Mouse (Mus musculus): ENCODE results near the gene Slc7a11. TPM values are rescaled to one million over a fixed set of nuclear protein-coding genes. Genes with fewer than 3 reads are reported as not detected.

Slc7a11 gene
- polyA plus RNA-seq, 1 experiment, result 0.36 TPM

DNA sequence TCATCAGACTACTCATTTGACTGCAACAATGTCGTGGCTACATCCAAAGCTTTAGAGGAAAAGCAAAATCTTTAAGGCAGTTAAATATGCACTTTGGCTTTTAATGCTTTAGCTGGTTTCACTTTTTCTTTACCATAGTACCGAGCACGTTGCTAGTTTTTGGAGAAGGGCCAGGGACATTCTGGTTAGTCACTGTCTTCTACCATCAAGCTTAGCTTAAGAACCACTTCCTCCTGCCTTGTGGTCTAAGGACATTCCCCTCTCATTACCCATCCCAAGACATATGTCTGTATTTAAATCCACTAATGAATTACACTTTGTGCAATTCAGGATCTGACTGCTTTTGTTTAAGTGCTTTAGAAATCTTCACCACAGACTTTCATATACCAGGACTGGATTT is 410.1 kb downstream of the Slc7a11 start:
- DNase-seq (ENCODE audit: low read depth, low spot score), result peak; percentile 29
- WGBS, result 13% methylated on average over 3 of the region's 3 CpGs

DNA sequence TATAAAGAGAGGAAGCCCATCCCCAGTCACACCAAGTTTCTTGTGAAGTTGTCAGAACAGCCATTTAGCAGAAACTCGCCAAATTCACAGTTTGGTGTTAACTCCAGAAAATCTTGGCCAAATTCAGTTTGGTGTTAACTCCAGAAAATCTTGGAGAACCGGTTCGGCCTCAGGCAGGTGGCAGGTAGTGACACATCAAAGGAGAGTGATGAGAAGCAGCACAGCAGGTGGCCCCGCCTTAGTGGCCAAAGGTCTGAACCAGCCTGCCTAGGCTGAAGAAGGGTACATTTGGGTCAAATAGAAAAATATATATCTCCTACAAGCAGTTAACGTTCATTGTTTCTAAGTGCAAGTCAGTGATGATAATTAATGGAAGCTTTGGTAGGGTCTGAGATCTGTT is 417.4 kb downstream of the Slc7a11 start:
- peak; percentile 46 for DNase-seq (ENCODE audit: low read depth, low spot score)

DNA sequence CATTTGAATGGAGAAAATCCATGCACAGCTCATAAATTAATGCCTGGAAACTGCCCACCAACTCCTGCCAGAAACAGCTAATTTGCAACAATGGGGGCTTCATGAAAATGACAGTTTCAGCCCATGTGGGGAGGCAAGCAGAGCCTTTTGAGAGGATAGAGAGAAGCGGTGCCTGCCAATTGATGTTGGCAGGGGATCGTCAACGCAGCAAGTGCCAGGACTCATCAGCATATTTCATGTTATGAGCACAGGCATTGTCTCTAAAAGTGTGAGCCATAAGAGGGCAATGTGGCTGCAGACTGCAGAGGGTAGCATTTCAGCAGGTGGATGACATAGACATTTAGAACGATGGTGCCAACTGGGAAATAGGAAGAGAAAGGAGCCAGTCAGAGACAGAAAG is 429.0 kb downstream of the Slc7a11 start:
- 85% methylated on average over 4 of the region's 4 CpGs for WGBS
- no peak for DNase-seq (ENCODE audit: low read depth, low spot score)

More for the DNA sequence above, 417.4 kb downstream of the Slc7a11 start:
- 22% methylated on average over 5 of the region's 5 CpGs for WGBS

DNA sequence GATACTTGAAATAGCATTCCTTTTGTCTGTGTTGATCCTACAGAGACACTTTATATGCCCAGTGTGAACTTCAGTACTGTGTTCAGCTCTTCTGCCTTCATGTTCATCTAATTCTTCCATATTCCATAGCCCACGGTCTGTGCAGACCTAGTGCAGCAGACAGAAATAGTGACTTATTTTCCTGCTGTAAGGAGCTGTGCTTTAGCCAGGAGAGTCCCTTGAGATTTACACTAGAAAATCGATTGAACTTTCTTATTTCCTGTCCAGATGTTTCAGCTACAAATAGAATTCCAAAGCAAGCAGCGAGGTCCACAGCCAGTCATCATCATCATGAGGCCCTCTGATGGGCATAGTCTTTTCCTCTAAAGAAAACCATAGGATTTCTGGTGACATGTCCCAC is 431.4 kb downstream of the Slc7a11 start:
- no peak for DNase-seq (ENCODE audit: low read depth, low spot score)
- 53% methylated on average over 3 of the region's 3 CpGs for WGBS

DNA sequence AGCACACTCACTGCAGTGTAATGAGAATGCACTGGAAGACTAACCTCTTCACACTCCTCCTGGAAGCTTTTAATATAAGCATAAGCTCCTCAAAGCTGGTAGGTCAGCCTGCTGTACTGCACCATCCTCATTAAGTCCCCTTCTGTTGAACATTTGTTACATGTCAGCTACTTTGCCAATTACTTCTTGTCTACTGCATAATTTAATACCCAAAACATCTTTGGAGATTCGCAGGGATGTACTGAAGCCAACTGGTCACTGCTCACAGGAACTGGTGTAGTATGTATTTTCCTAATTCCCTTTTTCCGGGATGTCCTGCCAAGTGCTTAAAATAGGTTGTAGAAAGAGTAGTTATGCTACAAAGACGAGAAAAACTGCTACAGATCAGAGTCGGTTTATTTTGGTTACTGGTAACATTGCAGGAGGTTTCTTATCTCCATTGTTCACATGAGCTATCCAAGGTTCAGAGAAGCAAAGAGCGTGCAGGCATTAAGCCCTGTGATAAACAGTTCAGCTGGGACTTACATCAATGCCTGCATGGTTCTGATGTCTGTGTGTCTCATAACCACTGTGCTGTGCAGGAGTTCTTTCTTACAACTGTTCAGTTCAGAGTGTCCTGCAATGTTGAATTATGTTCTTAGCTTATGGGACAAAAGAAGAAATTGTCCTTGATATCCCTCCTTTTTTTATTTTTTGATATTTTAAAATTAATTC is 439.3 kb downstream of the Slc7a11 start:
- no peak for DNase-seq (ENCODE audit: low read depth, low spot score)
- 55% methylated on average over 5 of the region's 5 CpGs for WGBS

DNA sequence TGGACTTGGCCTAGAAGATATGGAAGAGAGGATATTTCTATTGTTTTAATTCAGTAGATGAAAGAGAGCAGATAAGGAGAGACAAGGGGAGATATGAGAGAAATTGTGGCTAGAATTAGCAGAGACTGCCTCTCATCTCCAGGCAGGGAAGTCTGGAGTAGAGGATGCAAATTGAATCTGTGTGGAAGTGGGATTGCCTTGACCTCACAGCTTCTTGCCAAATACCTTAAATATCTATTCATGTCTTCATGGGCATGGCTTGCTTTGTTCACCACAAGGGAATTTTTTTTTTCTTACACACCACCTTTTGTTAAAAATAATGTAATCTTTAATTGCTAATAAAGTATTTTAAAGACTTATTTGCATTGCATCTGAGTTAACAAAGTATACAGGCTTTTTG is 441.3 kb downstream of the Slc7a11 start:
- DNase-seq (ENCODE audit: low read depth, low spot score), result no peak

DNA sequence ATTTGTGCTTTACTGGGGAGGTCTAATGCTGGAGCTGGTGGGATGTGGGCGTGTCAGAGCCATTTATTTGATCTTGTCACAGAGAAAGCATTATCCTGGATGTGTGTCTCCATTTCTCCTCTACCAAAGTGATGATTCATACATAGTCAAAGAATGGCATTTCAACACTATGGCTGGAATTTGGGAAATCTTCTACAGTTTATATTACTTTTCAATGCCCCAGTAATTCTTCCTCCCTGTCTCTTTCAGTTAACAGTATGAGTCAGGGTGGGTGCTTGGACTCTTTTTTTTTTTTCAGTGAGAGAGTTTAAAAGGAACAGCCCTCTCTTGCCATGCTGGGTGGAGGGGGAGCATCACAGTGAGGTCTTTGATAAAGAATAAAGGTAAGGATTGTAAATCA is 441.8 kb downstream of the Slc7a11 start:
- 67% methylated on average over 1 of the region's 1 CpGs for WGBS
- no peak for DNase-seq (ENCODE audit: low read depth, low spot score)

DNA sequence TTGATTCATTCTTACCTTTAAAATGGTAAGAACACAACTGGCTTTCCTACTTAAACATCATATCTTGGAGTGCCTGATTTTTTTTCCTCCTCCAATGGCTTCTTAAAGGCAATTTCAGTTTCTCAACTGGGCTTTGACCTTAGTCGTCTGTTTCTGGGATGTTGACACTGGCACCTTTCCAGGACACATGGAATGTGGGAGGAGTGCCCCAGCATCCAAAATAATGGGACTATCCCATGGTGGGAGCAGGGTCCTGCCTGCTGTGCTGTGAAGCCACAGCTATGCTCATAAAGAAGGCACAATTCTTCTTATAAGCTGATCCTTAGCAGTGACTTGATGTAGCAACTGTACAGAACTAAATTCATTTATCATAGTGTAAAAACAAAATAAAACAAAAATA is 450.5 kb downstream of the Slc7a11 start:
- 8% methylated on average over 1 of the region's 1 CpGs for WGBS
- no peak for DNase-seq (ENCODE audit: low read depth, low spot score)

DNA sequence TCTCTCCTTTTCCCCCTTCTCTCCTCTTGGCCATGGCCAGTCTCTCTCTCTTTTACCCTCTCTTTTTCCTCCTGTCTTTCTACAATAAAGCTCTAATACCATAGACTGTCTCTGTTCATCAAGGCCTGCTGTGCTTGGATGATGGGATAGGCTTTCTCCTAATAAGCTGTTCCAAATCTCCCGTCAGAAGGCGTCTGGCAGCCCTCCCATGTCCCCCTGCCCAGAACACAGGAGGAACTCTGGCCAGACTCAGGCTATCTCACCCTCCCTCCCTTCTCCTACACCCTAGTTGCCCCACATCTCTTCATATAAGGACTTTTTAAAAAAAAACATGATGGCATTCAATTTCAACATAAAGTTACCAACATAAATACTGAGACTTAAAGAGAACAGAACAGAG is 456.2 kb downstream of the Slc7a11 start:
- DNase-seq (ENCODE audit: low read depth, low spot score), result no peak
- 92% methylated on average over 2 of the region's 2 CpGs for WGBS

DNA sequence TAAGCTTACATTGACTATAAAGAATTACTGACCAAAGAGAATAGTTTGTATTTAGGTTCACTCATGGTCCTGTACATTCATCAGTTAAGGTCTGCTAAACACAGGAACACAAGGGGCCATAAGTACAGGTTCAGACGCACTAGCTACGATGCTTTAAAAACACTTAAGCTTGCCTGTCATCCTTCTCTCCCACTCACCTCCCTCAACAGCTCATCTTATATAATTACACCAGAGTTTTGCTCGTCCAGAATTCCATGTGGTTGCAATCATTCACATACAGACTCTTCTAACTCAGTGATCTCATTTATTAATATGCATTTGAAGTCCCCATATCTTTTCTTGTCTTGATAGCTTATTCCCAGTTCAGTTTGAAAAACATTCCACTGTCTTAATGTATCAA is 458.6 kb downstream of the Slc7a11 start:
- no peak for DNase-seq (ENCODE audit: low read depth, low spot score)
- 82% methylated on average over 3 of the region's 3 CpGs for whole genome bisulfite sequencing

DNA sequence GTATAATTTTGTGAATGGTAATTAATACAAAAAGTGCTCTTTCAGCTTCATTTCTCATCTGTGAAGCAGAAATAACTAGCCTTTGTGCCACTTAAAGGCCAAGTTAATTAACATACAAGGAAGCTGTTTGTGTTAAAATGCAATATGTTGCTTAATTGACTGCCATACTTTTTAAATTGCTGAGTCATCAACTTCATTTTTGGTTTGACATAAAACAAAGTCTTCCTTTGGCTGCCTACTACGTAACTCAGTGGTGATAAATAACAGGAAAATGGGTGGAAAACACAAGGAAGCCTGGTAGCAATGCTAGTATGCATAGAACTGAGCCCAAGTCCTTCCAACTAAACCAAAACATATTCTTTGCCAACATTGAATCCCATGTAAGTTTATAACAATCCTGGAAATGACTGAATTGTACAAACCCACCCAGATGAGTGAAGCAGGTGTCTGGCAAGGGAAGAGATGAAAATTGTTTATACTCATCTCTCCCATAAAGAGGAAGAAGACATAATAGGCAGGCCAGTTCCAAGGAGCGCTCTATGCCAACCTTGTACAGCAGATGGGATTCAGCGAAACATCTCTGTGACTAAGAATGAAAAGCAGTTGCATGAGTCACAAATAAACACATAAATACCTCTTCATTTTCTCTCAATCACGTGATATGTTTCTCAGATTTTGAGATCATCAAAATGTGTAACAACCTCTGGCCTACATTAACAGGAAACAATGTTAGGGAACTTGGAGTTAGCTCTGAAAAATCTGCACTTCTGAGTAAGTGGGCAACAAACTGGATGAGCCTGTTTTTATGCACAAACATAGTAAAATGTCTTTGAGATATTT is 459.8 kb downstream of the Slc7a11 start:
- WGBS, result 69% methylated on average over 4 of the region's 4 CpGs
- DNase-seq (ENCODE audit: low read depth, low spot score), result no peak

DNA sequence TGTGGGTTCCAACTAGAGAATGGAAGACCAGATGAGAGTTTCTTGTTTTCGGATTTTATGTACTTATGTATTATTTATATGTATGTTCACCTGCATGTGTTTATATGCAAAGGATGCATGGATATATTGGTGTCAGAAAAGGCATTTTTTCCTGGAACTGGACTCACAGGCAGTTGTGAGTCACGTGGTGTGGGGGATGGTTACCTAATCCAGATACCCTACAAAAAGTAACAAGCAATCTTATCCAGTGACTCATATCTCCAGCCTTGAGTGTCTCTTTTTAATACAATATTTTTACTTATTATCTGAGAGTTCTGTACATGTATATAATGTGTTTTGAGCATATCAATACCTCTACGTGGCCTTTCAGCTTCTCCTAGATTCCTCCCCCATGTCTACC is 469.4 kb downstream of the Slc7a11 start:
- 71% methylated on average over 3 of the region's 3 CpGs for WGBS
- no peak for DNase-seq (ENCODE audit: low read depth, low spot score)

DNA sequence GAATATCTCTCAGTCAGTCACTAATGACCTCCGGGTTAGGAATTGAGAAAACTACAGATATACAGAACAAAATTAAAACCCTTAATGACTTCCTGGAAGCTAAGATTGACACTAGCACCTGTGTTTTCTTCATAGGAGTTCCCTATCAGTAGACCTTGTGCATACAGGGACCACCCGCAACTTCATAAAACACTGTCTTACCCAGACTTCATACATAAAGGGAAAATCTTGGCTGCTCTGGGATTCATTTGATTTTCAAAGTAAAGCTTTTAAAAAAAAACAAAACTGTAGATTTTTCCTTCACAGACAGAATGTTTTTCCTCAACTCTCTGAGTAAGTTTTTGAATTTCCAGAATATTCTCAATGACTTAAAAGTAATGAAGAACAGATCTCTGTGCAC is 477.8 kb downstream of the Slc7a11 start:
- 85% methylated on average over 2 of the region's 2 CpGs for WGBS
- DNase-seq (ENCODE audit: low read depth, low spot score), result no peak

DNA sequence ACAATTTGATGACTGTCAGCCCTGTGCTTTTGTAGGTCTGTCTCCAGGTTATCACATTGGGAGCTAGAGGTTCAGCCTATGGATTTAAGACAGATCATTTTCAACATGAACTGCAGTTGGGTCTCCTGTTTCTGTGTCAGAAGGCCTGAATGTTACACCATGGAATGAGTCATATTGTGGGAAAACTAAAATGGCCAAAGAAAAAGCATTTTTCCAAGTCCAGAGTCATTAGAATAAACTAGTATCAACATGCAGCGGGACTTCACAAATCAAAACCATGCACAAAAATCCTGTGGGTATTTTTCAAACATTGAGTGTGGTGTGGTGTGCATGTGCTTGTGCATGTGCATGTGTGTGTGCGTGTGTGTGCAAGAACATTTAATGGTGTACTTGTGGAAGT is 482.8 kb downstream of the Slc7a11 start:
- DNase-seq (ENCODE audit: low read depth, low spot score), result no peak
- 91% methylated on average over 2 of the region's 2 CpGs for WGBS

DNA sequence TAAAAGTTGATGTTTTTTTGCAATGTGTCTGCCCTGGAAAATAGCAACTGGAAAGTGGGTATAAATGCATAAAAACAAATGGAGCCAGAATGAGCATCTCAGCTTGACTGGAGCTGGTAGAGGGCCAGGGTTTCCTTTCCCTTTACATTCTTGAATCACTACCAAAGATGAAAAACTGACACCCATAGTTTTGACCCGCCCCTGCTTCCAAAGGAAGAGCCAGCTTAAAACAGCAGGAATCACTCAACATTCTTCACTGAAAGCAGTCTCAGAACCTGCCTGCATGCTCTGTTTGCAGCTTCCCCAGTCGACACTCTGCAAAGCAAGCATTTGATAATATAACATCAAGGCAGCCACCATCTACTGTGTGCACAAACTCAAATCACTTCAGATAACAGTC is 496.6 kb downstream of the Slc7a11 start:
- WGBS, result 46% methylated on average over 2 of the region's 2 CpGs
- DNase-seq (ENCODE audit: low read depth, low spot score), result no peak

DNA sequence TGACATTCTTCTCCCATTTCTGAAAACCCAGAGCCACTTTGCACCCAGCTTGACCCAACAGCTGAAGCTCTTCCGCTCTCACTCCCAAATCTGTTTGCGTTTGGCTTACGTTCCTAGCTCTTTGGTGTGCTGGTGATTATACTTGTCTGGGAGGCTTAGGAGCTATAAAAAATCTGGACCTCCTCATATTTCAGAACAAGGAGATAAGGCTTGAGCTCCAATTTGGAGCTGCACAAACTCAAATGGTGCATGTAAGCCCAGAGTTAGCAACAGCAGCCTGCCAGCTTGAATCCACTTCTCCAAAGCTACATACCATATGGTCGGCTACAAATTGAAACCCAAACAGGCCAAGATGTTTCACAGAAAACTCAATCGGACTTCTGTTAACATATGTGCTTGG is 498.6 kb downstream of the Slc7a11 start:
- 68% methylated on average over 5 of the region's 5 CpGs for WGBS
- DNase-seq (ENCODE audit: low read depth, low spot score), result no peak

DNA sequence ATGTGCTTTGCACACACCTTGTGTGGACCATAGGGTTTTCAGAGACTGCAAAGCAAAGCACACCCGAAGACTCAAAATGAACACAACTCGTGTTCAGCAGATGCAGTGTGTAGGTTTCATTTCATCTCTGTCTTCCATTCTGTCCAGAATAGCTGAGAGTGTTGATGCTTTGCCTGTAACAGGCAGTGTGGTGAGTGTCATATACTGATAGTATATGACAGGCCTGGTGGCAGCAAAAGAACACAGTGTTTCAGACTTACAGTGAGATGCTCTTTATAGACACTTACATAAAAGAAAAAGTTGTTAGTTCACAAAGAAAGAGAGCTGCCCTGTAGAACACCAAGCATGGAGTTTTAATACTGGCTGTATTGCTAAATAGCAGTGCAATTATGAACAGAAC is 505.8 kb downstream of the Slc7a11 start:
- DNase-seq (ENCODE audit: low read depth, low spot score), result no peak

DNA sequence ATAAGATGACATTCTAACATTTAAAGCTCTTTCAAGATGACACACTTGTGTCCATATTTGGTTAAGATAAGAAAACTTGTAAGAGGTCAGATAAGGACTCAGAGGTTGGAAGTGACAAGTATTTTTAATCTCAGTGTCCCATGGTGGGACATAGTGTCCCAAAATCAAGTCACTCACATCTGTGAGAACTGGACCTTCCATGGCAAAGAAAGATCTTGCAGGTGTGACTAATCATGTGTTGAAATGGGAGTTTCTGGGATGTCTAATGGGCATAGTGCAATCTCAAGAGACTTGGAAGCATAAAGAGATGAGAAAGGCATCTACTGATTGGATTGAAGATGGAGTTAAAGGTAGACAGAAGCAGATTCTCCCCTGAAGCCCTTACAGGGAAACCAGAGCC is 513.9 kb downstream of the Slc7a11 start:
- no peak for DNase-seq (ENCODE audit: low read depth, low spot score)

More for the DNA sequence above, 505.8 kb downstream of the Slc7a11 start:
- 77% methylated on average over 2 of the region's 2 CpGs for WGBS

DNA sequence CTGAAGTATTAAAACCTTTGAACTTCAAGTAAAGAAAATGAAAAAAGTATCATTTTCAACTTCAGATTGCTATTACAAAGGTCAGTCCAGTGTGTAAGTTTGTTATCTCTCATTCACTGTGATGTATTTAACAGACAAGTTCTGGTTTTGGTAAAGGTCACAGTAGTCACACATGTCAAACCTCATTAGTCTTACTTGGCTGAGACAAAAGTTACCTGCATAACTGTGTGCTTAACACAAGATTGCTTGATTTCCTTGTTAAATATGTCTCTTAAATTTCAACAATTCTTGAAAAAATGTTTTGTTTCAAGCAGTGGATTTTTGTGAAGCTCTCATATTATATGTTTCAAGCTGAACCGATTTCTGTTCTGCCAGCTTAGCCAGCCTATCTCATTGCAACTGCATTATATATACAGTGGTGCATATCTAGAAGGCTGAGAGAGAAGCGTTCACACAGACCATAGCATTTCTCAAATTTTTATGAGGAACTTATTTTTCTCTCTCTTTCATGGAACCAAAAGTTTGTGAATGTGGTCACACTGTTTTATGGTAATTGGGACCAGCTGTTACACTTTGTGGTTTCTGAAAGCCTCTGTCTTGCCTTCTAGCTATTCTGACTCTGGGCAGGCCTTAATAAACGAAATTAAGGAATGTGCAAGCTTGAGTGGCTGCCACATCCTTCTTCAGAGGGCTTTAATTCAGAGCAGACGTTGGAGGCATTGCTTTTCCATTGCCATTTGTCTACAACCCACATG is 514.7 kb downstream of the Slc7a11 start:
- WGBS, result 57% methylated on average over 4 of the region's 4 CpGs
- no peak for DNase-seq (ENCODE audit: low read depth, low spot score)

DNA sequence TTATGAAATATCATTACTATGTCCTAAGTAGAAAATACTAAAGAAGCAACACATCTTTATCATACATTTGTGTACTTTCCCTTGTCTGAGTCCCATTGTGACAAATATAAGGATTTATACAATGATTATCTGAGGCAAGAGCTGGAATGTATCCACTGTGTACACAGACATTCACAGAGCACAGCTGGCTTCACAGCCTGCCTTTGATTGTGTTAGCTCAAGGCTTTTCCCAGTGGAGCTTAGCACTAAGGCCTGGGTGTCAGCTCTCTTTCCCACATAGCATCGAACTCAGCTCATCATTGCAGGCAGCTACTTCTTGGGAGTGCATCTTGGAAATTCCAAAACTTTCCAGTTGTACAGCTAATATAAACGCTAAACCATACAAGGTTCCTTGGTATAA is 529.5 kb downstream of the Slc7a11 start:
- WGBS, result 45% methylated on average over 2 of the region's 2 CpGs
- DNase-seq (ENCODE audit: low read depth, low spot score), result no peak

DNA sequence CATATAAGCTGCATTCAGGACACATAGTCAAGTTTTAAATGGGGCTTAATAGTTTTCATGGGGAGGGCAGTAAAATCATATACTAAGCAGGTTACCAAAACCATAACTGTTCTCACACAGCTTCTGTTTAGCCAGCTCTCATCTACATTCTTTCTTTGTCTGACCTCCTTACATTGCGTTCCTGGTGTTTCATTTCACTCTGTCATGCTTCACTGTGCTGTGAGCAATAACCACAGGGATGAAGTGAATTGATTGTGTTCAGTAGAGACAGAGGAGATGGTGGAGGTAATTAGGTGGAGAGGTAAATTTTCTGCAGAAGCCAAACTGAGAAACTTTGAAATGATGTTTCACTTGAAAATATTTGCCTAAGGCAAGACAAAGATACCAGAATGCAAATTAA is 532.5 kb downstream of the Slc7a11 start:
- no peak for DNase-seq (ENCODE audit: low read depth, low spot score)
- WGBS, result 91% methylated on average over 1 of the region's 1 CpGs

All from large intestine, adult 2 months (tissue).